Mouse (Mus musculus) embryonic stem cell, embryonic (primary cell): ENCODE results near the gene Efna4.

ENCODE experiments used
- CTCF ChIA-PET, 4 experiments: fragments of 300-600 bp in 2 of 4; fragments of 350-600 bp in 2 of 4; sonication (Branson Sonifier 250); formaldehyde crosslinking; loops; one replicate each; lab custom pipeline; 2022; ENCODE audit warnings: inconsistent platforms in 2 of 4; lab: Charles Lee
- POLR2A ChIA-PET, 4 experiments: fragments of 300-600 bp in 2 of 4; fragments of 350-600 bp in 2 of 4; sonication (Branson Sonifier 250); formaldehyde crosslinking; loops; one replicate each; lab custom pipeline; 2022; ENCODE audit warnings: antibody characterized with exemption in 4 of 4, inconsistent platforms in 1 of 4; lab: Charles Lee

The Efna4 gene

DNA sequence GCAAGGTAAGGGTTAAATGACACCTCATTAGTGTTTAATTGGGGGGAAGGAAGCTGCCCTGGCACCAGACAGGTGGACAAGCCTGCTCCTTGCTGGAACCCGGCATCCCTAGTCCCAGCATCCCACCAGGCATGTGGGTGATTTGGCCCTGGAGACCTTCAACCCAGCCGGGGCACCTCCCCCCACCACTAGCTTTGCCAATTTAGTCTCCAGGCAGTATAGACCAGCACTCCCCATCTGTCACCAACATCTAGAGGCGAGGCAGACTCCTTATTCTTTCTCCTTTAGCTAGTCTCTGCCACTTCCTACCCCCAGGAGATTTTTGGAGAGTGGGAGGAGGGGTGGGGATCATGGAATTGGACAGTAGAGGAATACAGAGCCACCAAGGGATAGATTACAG is 7.5 kb downstream of the Efna4 start:
- CTCF ChIA-PET, result interaction anchor here in 3 of 4 experiments (0.5 to 2.0 kb wide), 8 partner anchors 9 to 194 kb away, joined by 3 to 9 read pairs (median 6); partner anchors contain the start of gene Adam15 (in 1 of the 3)

DNA sequence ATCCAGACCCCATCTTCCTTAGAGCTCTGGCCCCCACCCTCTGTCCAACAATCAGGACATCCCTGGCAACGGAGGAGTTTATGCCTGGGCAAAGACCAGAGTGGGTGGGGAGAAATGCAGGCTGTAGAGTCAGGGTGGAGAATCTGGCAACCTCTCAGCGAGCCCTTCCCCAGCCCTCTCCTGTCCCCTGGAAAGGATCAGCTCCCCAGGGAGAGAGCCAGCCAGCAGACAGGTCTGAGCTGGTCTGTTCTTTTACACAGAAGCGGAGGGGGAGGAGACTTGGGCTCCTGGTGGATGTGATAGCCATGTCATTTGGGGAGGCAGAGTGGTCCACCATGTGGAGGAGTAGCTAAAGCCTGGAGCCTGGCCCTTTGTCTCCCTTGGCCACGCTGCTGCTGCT is 9.2 kb downstream of the Efna4 start:
- CTCF ChIA-PET, result interaction anchor here (0.5 to 3.2 kb wide), 15 partner anchors 9 to 712 kb away, joined by 3 to 21 read pairs (median 4); partner anchors contain the start of gene Efna4 (in 1 of the 4)

More for the DNA sequence above, 7.5 kb downstream of the Efna4 start:
- POLR2A ChIA-PET, result interaction anchor here in 3 of 4 experiments (0.5 to 2.2 kb wide), 5 partner anchors 9 to 191 kb away, joined by 4 to 11 read pairs (median 9); partner anchors contain the start of genes Adam15 (in 1 of the 3) and Efna3 (in 1 of the 3)

DNA sequence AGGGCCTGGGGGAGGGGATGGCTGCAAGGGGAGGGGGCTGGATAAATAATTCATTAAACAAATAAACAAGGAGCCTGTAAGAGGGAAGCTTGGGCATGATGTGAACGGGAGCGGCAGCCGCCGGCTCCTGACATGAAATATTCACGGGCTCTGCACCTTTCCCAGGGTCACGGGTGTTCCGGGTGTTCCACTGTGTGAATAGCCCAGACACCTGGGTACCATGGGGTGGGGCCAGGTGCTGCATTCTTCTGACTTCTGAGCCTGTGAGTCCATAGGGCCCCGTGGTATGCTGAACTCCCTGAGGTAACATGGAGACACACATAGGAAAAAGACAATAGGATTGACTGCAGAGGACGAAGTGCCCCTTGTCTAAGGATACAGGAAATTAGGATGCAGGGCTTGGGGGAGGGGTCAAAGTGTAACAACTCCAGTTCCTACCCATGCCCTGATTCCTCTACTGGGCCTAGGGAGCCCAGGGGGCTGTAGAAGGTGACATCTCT is 10.4 kb downstream of the Efna4 start:
- ChIA-PET CTCF (interaction anchor here in 3 of 4 experiments (0.6 to 3.2 kb wide), 14 partner anchors 10 to 650 kb away, joined by 3 to 21 read pairs (median 4); partner anchors contain the start of gene Il6ra (in 1 of the 3)), POLR2A (interaction anchor here in 3 of 4 experiments (0.6 to 3.2 kb wide), 22 partner anchors 7 to 965 kb away, joined by 3 to 57 read pairs (median 4); partner anchors contain the start of genes Adam15 (in 2 of the 3), Efna4 (in 2 of the 3), Flad1 (in 1 of the 3) and Gatad2b (in 1 of the 3))

More for the DNA sequence above, 9.2 kb downstream of the Efna4 start:
- POLR2A ChIA-PET, result interaction anchor here (0.5 to 3.2 kb wide), 41 partner anchors 8 to 153 kb away, joined by 3 to 57 read pairs (median 3); partner anchors contain the start of genes Adam15 (in 2 of the 4), Efna4 (in 2 of the 4), Cks1b (in 1 of the 4) and Pbxip1 (in 1 of the 4)

DNA sequence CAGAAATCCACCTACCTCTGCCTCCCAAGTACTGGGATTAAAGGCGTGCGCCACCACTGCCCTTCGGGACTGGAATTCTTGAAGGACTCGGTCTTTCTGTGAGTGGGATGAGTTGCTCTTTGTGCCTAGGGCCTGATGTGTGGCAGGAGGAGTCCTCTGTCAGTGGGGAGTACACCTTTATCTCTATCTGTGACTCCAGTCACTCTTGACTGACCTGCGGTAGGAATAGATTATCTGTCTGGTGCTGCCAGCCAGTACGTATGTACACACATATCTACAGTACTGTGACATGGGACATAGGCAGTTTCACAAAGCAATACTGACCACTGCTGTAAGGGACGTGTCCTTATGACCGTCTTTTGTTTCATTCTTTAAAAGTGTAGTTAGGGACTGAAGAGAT is 11.9 kb downstream of the Efna4 start:
- ChIA-PET CTCF (no interaction called here), POLR2A (no interaction called here)

DNA sequence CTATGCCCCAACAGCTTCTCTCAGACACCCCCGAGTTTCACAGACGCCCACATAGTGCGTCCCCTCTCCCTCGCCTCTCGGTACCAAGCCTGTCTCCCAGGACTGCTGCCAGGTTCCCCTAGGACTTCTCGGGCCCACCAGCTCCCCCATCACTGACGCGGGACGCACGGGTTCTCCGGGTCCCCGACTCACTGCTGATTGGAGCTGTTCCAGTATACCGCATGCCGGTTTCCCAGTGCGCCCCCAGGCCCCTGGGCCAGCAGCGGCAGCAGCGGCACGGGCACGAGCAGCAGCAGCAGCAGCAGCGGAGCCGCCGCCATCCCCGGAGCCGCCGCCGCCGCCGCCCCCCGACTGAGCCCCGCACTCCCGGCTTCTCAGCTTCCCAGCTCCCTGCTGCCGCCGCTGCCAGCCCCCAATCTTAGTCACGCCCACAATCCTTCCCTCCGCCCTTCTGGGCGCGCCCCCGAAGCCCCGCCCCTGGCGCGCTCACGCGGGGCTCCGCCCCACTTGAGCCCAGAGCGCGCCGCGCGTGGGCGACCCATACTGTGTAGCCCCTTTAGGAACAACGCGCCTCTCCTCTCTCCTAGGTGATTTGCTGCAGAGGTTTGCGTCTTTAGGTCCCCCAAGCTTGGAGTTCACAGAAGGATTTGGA is 15.2 kb downstream of the Efna4 start, which contains the start of gene Efna3:
Efna3 (minus strand) TSS at position 452 of the 652 bp plus-strand sequence.
- CTCF ChIA-PET, result interaction anchor here in 3 of 4 experiments (0.6 to 1.7 kb wide), 22 partner anchors 10 to 563 kb away, joined by 3 to 9 read pairs (median 3); partner anchors contain the start of genes Efna4 (in 2 of the 3) and Hcn3 (in 1 of the 3)
- POLR2A ChIA-PET, result interaction anchor here (0.5 to 3.9 kb wide), 48 partner anchors 8 to 782 kb away, joined by 3 to 48 read pairs (median 4); partner anchors contain the start of genes Efna4 (in 3 of the 4), Adam15 (in 2 of the 4), Cks1b (in 2 of the 4) and Shc1 (in 2 of the 4)

DNA sequence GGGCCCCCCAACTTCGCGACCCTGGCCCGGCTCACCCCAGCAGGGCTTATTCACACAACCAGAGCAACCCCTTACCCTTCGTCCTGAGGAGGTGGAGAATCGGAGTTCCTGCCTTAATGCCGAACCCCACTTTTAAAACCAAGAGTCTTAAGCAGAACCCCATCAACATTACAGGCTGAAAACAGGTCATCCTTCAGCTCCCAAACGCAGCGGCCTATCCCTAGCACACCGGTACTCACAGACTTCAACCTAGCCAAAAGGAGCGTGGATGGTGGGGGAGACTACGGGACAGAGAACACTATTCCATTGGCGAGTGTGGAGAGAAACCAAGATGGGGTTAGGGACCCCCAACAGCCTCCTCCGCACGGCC is 15.7 kb downstream of the Efna4 start:
- CTCF ChIA-PET, result interaction anchor here in 3 of 4 experiments (0.6 to 1.7 kb wide), 17 partner anchors 14 to 1002 kb away, joined by 3 to 9 read pairs (median 4); partner anchors contain the start of genes Efna4 (in 2 of the 3) and Hcn3 (in 1 of the 3)
- POLR2A ChIA-PET, result interaction anchor here (0.6 to 3.9 kb wide), 43 partner anchors 9 to 781 kb away, joined by 3 to 48 read pairs (median 4); partner anchors contain the start of genes Efna4 (in 3 of the 4), Adam15 (in 2 of the 4), Cks1b (in 2 of the 4) and Efna1 (in 2 of the 4)

DNA sequence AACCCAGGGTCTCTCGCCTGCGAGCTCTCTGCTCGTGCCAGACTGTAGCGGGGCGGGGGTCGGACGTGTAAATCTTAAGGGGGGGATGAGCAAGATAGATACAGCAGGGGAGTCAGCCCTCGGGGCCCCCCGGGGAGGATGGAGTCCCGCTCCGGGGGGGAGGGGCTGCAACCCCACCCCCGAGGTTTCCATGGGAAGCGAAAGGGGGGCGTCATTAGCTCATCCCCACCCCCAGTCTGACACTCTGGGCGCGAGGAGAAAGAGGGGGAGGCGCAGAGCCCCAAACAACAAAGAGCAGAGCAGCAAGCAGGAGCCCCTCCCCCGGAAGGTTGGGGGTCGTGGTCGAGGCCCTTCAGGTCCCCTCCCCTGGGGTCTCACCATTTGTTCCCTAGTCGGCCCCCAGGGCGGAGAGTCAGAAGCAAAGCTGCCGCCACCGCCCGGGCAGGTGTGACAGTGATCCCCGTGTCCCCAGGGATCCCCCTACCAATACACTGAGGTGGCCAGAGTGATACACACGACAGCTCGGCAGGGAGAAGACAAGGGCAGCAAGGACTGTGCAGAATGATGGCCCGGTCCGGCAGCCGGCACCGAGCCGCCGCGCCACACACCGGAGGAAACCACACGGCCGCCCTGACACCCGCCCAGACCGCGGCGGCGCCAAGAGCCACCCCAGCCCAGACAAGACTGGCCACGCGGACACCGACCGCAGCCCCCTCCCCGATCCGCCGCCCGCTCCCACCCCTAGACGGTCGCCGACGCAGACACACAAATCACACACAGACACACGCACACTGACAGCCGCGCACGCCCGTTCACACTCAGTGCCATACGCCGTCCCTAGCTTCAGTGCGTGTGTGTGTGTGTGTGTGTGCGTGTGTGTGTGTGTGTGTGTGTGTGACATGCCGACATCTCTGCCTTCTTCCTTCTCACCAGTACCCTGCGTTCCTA is 16.4 kb downstream of the Efna4 start:
- ChIA-PET POLR2A (interaction anchor here in 3 of 4 experiments (0.6 to 3.9 kb wide), 35 partner anchors 7 to 464 kb away, joined by 3 to 48 read pairs (median 4); partner anchors contain the start of genes Efna4 (in 2 of the 3), Adam15 (in 1 of the 3), Cks1b (in 1 of the 3) and Efna1 (in 1 of the 3)), CTCF (interaction anchor here in 3 of 4 experiments (0.6 to 1.8 kb wide), 23 partner anchors 9 to 1002 kb away, joined by 3 to 12 read pairs (median 3); partner anchors contain the start of genes Efna4 (in 2 of the 3) and Hcn3 (in 1 of the 3))

DNA sequence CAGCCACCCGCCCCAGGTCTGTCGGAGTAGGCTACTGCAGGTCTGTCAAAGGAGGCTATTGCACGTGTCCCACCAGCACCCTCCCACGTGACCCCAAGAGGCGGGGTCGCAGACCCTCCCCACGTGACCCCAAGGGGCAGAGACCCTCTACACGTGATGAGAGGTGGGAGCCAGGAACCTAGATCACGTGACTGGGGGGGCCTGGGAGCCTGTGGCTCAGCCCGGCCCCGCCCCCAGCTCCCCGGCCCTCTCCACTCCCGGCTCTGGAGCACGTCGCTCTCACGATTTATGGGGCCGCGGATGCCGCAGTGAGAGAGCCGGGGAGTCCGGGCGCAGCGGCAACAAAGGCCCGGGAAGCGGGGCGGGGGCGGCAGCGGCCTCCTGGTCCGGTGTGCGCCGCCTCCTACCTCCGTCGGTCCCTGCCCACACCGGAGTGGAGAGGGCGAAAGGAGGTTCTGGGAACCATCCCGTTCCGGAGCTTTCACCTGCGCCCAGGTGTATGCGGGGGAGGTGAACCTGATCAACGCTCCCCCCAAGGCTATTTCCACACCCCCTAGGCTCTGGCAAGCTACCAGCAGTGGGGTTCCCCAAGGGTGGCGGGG is 17.1 kb downstream of the Efna4 start:
- ChIA-PET POLR2A (interaction anchor here in 3 of 4 experiments (0.7 to 3.9 kb wide), 21 partner anchors 8 to 465 kb away, joined by 3 to 48 read pairs (median 4); partner anchors contain the start of genes Efna4 (in 2 of the 3), Adam15 (in 1 of the 3), Efna1 (in 1 of the 3) and Pbxip1 (in 1 of the 3)), CTCF (interaction anchor here in 2 of 4 experiments (0.6 to 1.8 kb wide), 16 partner anchors 10 to 414 kb away, joined by 3 to 12 read pairs (median 3); partner anchors contain the start of gene Efna4 (in 1 of the 2))

DNA sequence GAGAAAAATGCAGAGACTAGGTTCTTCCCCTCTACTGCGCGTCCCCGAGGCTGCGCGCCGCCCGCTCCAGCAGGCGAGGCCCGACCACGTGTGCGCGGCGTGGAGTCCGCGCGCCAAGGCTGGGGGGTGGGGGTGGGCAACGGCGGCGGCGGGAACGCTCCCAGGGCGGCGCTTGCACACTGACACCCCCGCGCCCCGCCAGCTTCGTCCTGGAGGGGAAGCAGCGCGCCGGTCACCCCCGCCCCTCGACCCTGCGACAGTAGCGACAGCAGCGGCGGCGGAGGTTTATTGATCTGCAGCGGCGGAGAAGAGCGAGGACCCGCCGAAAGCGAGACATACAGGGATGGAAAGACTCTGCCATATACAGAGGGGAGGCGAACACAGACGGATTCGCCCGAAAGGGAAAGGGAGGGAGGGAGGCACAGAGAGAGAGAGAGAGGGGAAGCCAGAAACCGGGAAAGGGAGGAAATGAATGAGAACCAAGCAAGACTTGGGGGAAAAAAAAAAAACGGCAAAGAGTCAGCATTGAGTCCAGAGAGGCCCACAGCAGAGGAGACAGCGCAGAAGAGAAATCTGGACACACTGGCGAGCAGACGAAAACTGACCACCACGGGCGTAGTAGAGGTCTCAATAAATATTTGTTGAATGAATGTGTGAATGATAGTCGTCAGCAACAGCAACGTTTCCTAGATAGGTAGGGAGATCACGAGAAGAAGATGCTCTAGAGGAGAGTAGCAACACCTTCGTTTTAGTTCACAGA is 18.1 kb downstream of the Efna4 start:
- POLR2A ChIA-PET, result interaction anchor here in 3 of 4 experiments (0.7 to 3.9 kb wide), 18 partner anchors 9 to 669 kb away, joined by 3 to 48 read pairs (median 4); partner anchors contain the start of gene Efna4 (in 2 of the 3)

DNA sequence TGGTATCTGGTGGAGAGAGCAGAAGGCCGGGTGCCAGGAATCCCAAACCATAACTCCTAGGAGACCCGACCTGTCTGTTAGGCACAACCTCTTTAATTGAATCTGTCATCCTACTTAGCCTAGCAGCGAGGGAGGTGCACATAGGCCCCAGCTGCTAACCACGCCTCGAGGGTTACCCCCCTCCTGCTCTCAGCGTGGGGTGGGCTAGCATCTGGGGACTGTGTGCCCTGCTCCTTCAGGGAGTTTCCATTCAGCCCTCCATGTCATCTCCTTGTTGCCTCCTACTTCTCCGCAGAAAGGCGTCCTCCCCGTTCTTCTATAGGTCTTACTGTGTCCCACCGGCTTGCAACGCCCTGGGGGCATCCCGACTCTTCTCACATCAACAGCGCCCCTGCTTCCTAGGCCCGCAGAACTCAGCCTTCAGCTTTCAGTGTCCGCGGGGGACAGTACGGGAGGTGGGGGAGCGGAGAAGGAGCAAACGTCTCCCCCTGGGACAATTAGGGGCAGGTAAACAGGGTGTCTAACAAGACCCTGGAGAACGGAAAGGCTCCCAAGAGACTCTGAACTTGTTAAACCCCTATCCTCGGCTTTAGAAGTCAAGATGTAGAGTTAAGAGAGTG is 18.7 kb downstream of the Efna4 start:
- CTCF ChIA-PET, result interaction anchor here (0.6 to 3.6 kb wide), 16 partner anchors 11 to 165 kb away, joined by 3 to 20 read pairs (median 4); partner anchors contain the start of genes Efna4 (in 1 of the 4), Pmvk (in 1 of the 4), Trim46 (in 1 of the 4) and Zbtb7b (in 1 of the 4)
- POLR2A ChIA-PET, result interaction anchor here in 3 of 4 experiments (0.6 to 3.4 kb wide), 15 partner anchors 10 to 668 kb away, joined by 3 to 21 read pairs (median 4); partner anchors contain the start of gene Hcn3 (in 1 of the 3)

More for the DNA sequence above, 18.1 kb downstream of the Efna4 start:
- CTCF ChIA-PET, result interaction anchor here in 2 of 4 experiments (0.9 to 3.6 kb wide), 7 partner anchors 11 to 34 kb away, joined by 3 to 20 read pairs (median 3); partner anchors contain the start of gene Efna4 (in 1 of the 2)

DNA sequence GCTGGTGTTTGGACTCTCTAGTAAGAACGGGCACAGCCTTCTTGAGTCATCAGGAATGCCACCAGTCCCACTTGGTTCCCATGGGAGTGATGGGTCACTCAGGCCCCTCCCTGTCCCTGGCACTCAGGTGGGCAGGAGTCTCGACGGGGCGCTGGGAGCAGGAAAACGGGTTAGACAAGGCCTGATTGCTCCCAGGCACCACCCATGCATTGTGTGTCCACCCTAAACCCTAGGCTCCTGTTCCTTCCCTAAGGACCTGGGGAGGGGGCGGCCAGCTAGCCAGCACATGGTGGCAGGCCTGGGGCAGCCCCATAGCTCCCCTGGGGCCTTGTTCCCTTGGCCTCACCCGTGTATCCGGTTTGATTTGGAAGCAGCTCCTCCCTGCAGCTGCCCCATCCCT is 19.5 kb downstream of the Efna4 start:
- ChIA-PET POLR2A (interaction anchor here in 3 of 4 experiments (0.7 to 3.4 kb wide), 12 partner anchors 10 to 158 kb away, joined by 3 to 21 read pairs (median 4); partner anchors contain the start of gene Hcn3 (in 1 of the 3)), CTCF (interaction anchor here (0.5 to 3.6 kb wide), 11 partner anchors 10 to 166 kb away, joined by 3 to 20 read pairs (median 4); partner anchors contain the start of genes Efna4 (in 1 of the 4) and Zbtb7b (in 1 of the 4))

DNA sequence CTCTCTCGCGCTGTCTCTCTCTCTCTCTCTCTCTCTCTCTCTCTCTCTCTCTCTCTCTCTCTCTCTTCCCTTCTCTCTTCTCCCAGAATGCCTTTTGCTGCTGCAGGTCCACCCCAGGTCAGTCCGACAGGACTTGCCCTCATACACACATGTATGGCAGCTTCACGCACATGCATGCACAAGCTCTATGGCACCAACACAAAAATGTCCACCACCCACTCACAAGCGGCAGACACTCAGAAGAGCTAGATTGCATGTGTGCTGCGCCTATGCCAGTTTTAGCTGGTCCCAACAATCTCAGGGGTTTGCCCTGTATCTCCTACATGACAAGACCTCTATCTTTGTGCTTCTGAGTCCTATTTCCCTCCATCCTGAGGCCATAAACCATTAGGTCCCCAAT is 20.6 kb downstream of the Efna4 start:
- CTCF ChIA-PET, result interaction anchor here (0.5 to 3.6 kb wide), 69 partner anchors 9 to 1190 kb away, joined by 3 to 61 read pairs (median 5); partner anchors contain the start of genes Adam15 (in 3 of the 4), Efna4 (in 2 of the 4), Krtcap2 (in 2 of the 4) and Cks1b (in 1 of the 4)
- POLR2A ChIA-PET, result interaction anchor here in 3 of 4 experiments (0.6 to 3.4 kb wide), 30 partner anchors 9 to 1056 kb away, joined by 3 to 21 read pairs (median 3); partner anchors contain the start of genes Efna4 (in 1 of the 3), Flad1 (in 1 of the 3) and Pygo2 (in 1 of the 3)

DNA sequence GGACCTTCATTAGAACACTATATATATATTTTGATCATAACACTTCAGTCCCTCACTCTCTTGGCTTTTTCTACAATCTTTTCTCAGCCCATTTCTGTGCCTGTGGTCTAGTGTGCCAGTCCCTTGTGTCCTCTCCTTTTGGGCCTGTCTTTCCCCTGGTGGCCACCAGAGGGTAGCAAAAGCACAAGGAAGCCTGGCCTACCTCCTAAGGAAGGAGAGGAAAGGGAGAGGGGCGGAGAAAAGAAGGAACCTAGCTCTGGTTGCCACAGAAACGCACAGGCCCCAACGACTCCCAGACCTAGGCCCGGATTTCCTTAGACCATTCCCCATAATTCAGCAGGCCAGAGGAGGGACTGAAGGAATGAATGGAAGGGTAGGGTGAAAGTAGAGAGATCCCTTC is 21.0 kb downstream of the Efna4 start:
- ChIA-PET CTCF (interaction anchor here (0.5 to 3.6 kb wide), 71 partner anchors 8 to 1191 kb away, joined by 3 to 61 read pairs (median 5); partner anchors contain the start of genes Adam15 (in 3 of the 4), Efna4 (in 2 of the 4), Krtcap2 (in 2 of the 4) and Cks1b (in 1 of the 4)), POLR2A (interaction anchor here in 3 of 4 experiments (0.6 to 3.4 kb wide), 31 partner anchors 8 to 1056 kb away, joined by 3 to 21 read pairs (median 3); partner anchors contain the start of genes Efna4 (in 1 of the 3), Flad1 (in 1 of the 3), Pygo2 (in 1 of the 3) and Scamp3 (in 1 of the 3))
